Mouse (Mus musculus): Measurements from ENCODE around the gene Cel. TPM values are rescaled to one million over a fixed set of nuclear protein-coding genes. Genes with fewer than 3 reads are reported as not detected.
A peak's percentile ranks its signal among the peaks of the same experiment; 100 is the strongest.

The Cel gene
- total and polyA plus RNA-seq, 2 experiments from 2014 or later, result not detected

GRCm38 (mm10) chr2:28545976-28546375 lies 17.2 kb downstream of the Cel start:
- DNase-seq (ENCODE audit: low spot score) (peak; percentile 88), ATAC-seq (ENCODE audit: low FRiP score) (no peak)
- Histone ChIP-seq H3K27me3 (ENCODE audit: insufficient read depth, low read length) (no peaks in the 10 kb centered on the region), H3K27ac (ENCODE audit: low read depth, low read length) (no peak overlapping the region), H3K36me3 (ENCODE audit: insufficient read depth, low read length) (peaks cover 82% of the 10 kb centered on the region), H3K4me2 (ENCODE audit: low read depth, low read length, poor library complexity, severe bottlenecking) (no peak overlapping the region), H3K4me3 (ENCODE audit: low read depth, low read length) (no peak overlapping the region), H3K9me3 (ENCODE audit: low read length) (no peaks in the 10 kb centered on the region), H3K4me1 (ENCODE audit: insufficient read depth, low read length) (no peaks in the 10 kb centered on the region), H3K9ac (replicated peaks; ENCODE audit: low read length, poor library complexity, severe bottlenecking) (no peak overlapping the region)
- no peak for TF ChIP-seq CTCF (IDR thresholded peaks at IDR 0.05)

- Histone ChIP-seq H3K4me3 (ENCODE audit: low read depth, low read length) (no peak overlapping the region), H3K36me3 (ENCODE audit: insufficient read depth, low read length) (peaks cover 65% of the 10 kb centered on the region), H3K9me3 (ENCODE audit: low read length) (no peaks in the 10 kb centered on the region), H3K4me1 (ENCODE audit: insufficient read depth, low read length) (peaks cover 10% of the 10 kb centered on the region), H3K27me3 (ENCODE audit: insufficient read depth, low read length) (no peaks in the 10 kb centered on the region), H3K4me2 (ENCODE audit: low read depth, low read length, poor library complexity, severe bottlenecking) (no peak overlapping the region), H3K27ac (ENCODE audit: low read depth, low read length) (no peak overlapping the region), H3K9ac (replicated peaks; ENCODE audit: low read length, poor library complexity, severe bottlenecking) (no peak overlapping the region)
- 91% methylated on average over 8 of the region's 8 CpGs for WGBS
- no peak for TF ChIP-seq CTCF (IDR thresholded peaks at IDR 0.05)
- DNase-seq (ENCODE audit: low spot score), result no peak
- ATAC-seq (ENCODE audit: low FRiP score), result no peak
Observed at GRCm38 (mm10) chr2:28543894-28544293, 19.3 kb downstream of the Cel start.

- H3K27me3 ChIP-seq (ENCODE audit: insufficient read depth, low read length), result no peaks in the 10 kb centered on the region
- peaks cover 29% of the 10 kb centered on the region for H3K4me1 ChIP-seq (ENCODE audit: insufficient read depth, low read length)
- H3K27ac ChIP-seq (ENCODE audit: low read depth, low read length), result no peak overlapping the region
- ATAC-seq (ENCODE audit: low FRiP score), result no peak
- no peak for TF ChIP-seq CTCF (IDR thresholded peaks at IDR 0.05)
- H3K4me3 ChIP-seq (ENCODE audit: low read depth, low read length), result no peak overlapping the region
- no peak overlapping the region for H3K4me2 ChIP-seq (ENCODE audit: low read depth, low read length, poor library complexity, severe bottlenecking)
- no peaks in the 10 kb centered on the region for H3K9me3 ChIP-seq (ENCODE audit: low read length)
- no peak for DNase-seq (ENCODE audit: low spot score)
- no peak overlapping the region for H3K9ac ChIP-seq (replicated peaks; ENCODE audit: low read length, poor library complexity, severe bottlenecking)
- WGBS, result 78% methylated on average over 8 of the region's 8 CpGs
- peaks cover 40% of the 10 kb centered on the region for H3K36me3 ChIP-seq (ENCODE audit: insufficient read depth, low read length)
Observed at GRCm38 (mm10) chr2:28540587-28541227, 22.5 kb downstream of the Cel start.

- TF ChIP-seq CTCF (IDR thresholded peaks at IDR 0.05), result no peak
- Histone ChIP-seq H3K9me3 (ENCODE audit: low read length) (no peaks in the 10 kb centered on the region), H3K27ac (ENCODE audit: low read depth, low read length) (0 out of 2 replicates have a peak overlapping the region, but pooled peaks have one; percentile 32), H3K9ac (replicated peaks; ENCODE audit: low read length, poor library complexity, severe bottlenecking) (no peak overlapping the region; the same call in 1 of the 2 replicates), H3K4me3 (ENCODE audit: low read depth, low read length) (no peak overlapping the region), H3K4me2 (ENCODE audit: low read depth, low read length, poor library complexity, severe bottlenecking) (no peak overlapping the region), H3K4me1 (ENCODE audit: insufficient read depth, low read length) (peaks cover 36% of the 10 kb centered on the region), H3K36me3 (ENCODE audit: insufficient read depth, low read length) (peaks cover 32% of the 10 kb centered on the region), H3K27me3 (ENCODE audit: insufficient read depth, low read length) (no peaks in the 10 kb centered on the region)
- ATAC-seq (ENCODE audit: low FRiP score), result no peak
- 49% methylated on average over 2 of the region's 2 CpGs for WGBS
- DNase-seq (ENCODE audit: low spot score), result no peak
Observed at GRCm38 (mm10) chr2:28539949-28540348, 23.3 kb downstream of the Cel start.

- 24% methylated on average over 7 of the region's 7 CpGs for WGBS
- no peak for TF ChIP-seq CTCF (IDR thresholded peaks at IDR 0.05)
- H3K9ac ChIP-seq (replicated peaks; ENCODE audit: low read length, poor library complexity, severe bottlenecking), result peak overlapping the region; percentile 1; the same call in 1 of the 2 replicates
Observed at GRCm38 (mm10) chr2:28539206-28539605, 24.0 kb downstream of the Cel start.

GRCm38 (mm10) chr2:28538817-28539128 lies 24.4 kb downstream of the Cel start:
- Histone ChIP-seq H3K36me3 (ENCODE audit: insufficient read depth, low read length) (peaks cover 20% of the 10 kb centered on the region), H3K4me1 (ENCODE audit: insufficient read depth, low read length) (peaks cover 48% of the 10 kb centered on the region), H3K4me3 (ENCODE audit: low read depth, low read length) (no peak overlapping the region), H3K27ac (ENCODE audit: low read depth, low read length) (peak overlapping the region; percentile 55), H3K4me2 (ENCODE audit: low read depth, low read length, poor library complexity, severe bottlenecking) (no peak overlapping the region), H3K27me3 (ENCODE audit: insufficient read depth, low read length) (no peaks in the 10 kb centered on the region), H3K9ac (replicated peaks; ENCODE audit: low read length, poor library complexity, severe bottlenecking) (no peak overlapping the region), H3K9me3 (ENCODE audit: low read length) (no peaks in the 10 kb centered on the region)
- WGBS, result 33% methylated on average over 1 of the region's 1 CpGs
- no peak for TF ChIP-seq CTCF (IDR thresholded peaks at IDR 0.05)
- no peak for ATAC-seq (ENCODE audit: low FRiP score)
- peak; percentile 69 for DNase-seq (ENCODE audit: low spot score)

More at GRCm38 (mm10) chr2:28539206-28539605, 24.0 kb downstream of the Cel start:
- Histone ChIP-seq H3K36me3 (ENCODE audit: insufficient read depth, low read length) (peaks cover 25% of the 10 kb centered on the region), H3K9me3 (ENCODE audit: low read length) (no peaks in the 10 kb centered on the region), H3K27ac (ENCODE audit: low read depth, low read length) (peak overlapping the region; percentile 55), H3K4me3 (ENCODE audit: low read depth, low read length) (no peak overlapping the region), H3K27me3 (ENCODE audit: insufficient read depth, low read length) (no peaks in the 10 kb centered on the region), H3K4me2 (ENCODE audit: low read depth, low read length, poor library complexity, severe bottlenecking) (no peak overlapping the region), H3K4me1 (ENCODE audit: insufficient read depth, low read length) (peaks cover 44% of the 10 kb centered on the region)
- ATAC-seq (ENCODE audit: low FRiP score) (peak; percentile 53; the same call in 1 of the 2 replicates), DNase-seq (ENCODE audit: low spot score) (peak; percentile 81)

Measured in midbrain, postnatal 0 days (tissue).